In genomic region chr9:47615049-47615448, GRCm38 (mm10) we compare ENCODE assay signal across 11 mouse cellular contexts.
DNase-seq lines count a peak whose midpoint lies in the region; ATAC-seq and TF ChIP-seq lines count a peak whose summit lies in the region.
"Had no signal": no experiment of that assay in that cellular context is flagged by ENCODE, and none has a peak within 500 bp of the region (broad histone marks: within the 10 kb centered on the region; RNA-seq: fewer than 3 reads in every experiment).

No protein-coding gene starts in this region.

- WGBS in heart, adult 2 months = 58% methylated on average over 6 of the region's 6 CpGs

- TF ChIP-seq POLR2A in heart, adult 2 months (IDR thresholded peaks at IDR 0.05; ENCODE audit: insufficient read depth, low read depth, low read length) = no peak

- H3K79me2 ChIP-seq in heart, adult 2 months (replicated peaks; ENCODE audit: control insufficient read depth, insufficient read depth, low read length) = no peaks in the 10 kb centered on the region

- TF ChIP-seq CTCF in heart, adult 2 months (IDR thresholded peaks at IDR 0.05) = no peak

- no peaks in the 10 kb centered on the region for H3K27me3 ChIP-seq in heart, adult 2 months (ENCODE audit: control insufficient read depth, insufficient read depth, low read length)
- H3K27me3 ChIP-seq: forebrain, embryonic 13.5 days had no signal

- H3K27ac ChIP-seq in heart, adult 2 months = no peak overlapping the region
- H3K27ac ChIP-seq: forebrain, embryonic 13.5 days had no signal

- DNase-seq in heart, adult 8-10 months (ENCODE audit: low spot score) = peak; percentile 24
- DNase-seq in heart, adult 2 months = no peak
- DNase-seq in lung, postnatal 10 days = peak; percentile 30
- no peak for DNase-seq in lung, postnatal 25 days (ENCODE audit: low spot score)
- peak; percentile 75 for DNase-seq in cerebellum, adult 11-12 months
- DNase-seq in gastrocnemius, postnatal 10 days = peak; percentile 25
- no peak for DNase-seq in ovary, postnatal 10 days (ENCODE audit: low spot score)
- DNase-seq: kidney, postnatal 25 days; thymus, postnatal 36 days had no signal

- no peaks in the 10 kb centered on the region; the same call in 1 of the 2 replicates for H3K4me1 ChIP-seq in heart, adult 2 months (ENCODE audit: control insufficient read depth, insufficient read depth, low read length)

- no peak for ATAC-seq in frontal cortex, adult (ENCODE audit: low TSS enrichment)
- ATAC-seq: forebrain, embryonic 13.5 days had no signal

- no peak overlapping the region for H3K9ac ChIP-seq in heart, adult 2 months (ENCODE audit: low read depth, low read length)
- H3K9ac ChIP-seq: forebrain, embryonic 13.5 days had no signal

- intact Hi-C loops in heart, adult 2 months (cut with DNase I) = no loop called here

- H3K4me3 ChIP-seq in heart, adult 2 months = no peak overlapping the region
- H3K4me3 ChIP-seq: forebrain, embryonic 13.5 days had no signal

- H3K36me3 ChIP-seq in heart, adult 2 months (ENCODE audit: control insufficient read depth, insufficient read depth, low read length) = no peaks in the 10 kb centered on the region; the same call in 1 of the 2 replicates

- no peak for TF ChIP-seq EP300 in heart, adult 2 months (IDR thresholded peaks at IDR 0.05; ENCODE audit: insufficient read depth, low read depth, low read length)

Comparison
In these comparisons a context has a peak if more than half of its experiments do, and no peak if none do; other contexts are left out.
1. DNase-seq: peak in heart, adult 8-10 months (single experiment), lung, postnatal 10 days (single experiment), cerebellum, adult 11-12 months (single experiment) and gastrocnemius, postnatal 10 days (single experiment); none in heart, adult 2 months (0 of 2), lung, postnatal 25 days (single experiment) and ovary, postnatal 10 days (single experiment).